Mouse (Mus musculus) stomach, postnatal 0 days (tissue): Measurements from ENCODE around the gene Gm45062. TPM values are rescaled to one million over a fixed set of nuclear protein-coding genes. Genes with fewer than 3 reads are reported as not detected.

Experiments
- ATAC-seq: fragments of 200-750 bp; cut with Nextera tagmentation; 2 replicates; pipeline ENCODE4 v1.8.0; 2017; ENCODE audit not compliant: low FRiP score, low TSS enrichment
- DNase-seq: peaks from one replicate; pipeline ENCODE4 v3.0.0-alpha.2; 2016; ENCODE audit warnings: low spot score
- H3K27ac ChIP-seq: fragments of 300-500 bp; sonication (generic); replicated peaks from 2 replicates; pipeline ENCODE4 v1.5.1; 2014; ENCODE audit warnings: mild to moderate bottlenecking, control low read depth
- H3K27me3 ChIP-seq: fragments of 300-500 bp; sonication (generic); 2 replicates; pipeline ENCODE4 v1.6.1; 2014; ENCODE audit warnings: low read length; ENCODE audit not compliant: control insufficient read depth, insufficient read depth
- H3K36me3 ChIP-seq: fragments of 300-500 bp; sonication (generic); 2 replicates; pipeline ENCODE4 v1.6.1; 2014; ENCODE audit warnings: low read length, mixed read lengths; ENCODE audit not compliant: control insufficient read depth, insufficient read depth
- H3K4me1 ChIP-seq: fragments of 300-500 bp; sonication (generic); replicated peaks from 2 replicates; pipeline ENCODE4 v1.6.1; 2014; ENCODE audit warnings: antibody characterized with exemption; ENCODE audit not compliant: control insufficient read depth, insufficient read depth
- H3K4me2 ChIP-seq: fragments of 300-500 bp; sonication (generic); replicated peaks from 2 replicates; pipeline ENCODE4 v1.6.1; 2014; ENCODE audit warnings: low read depth, mild to moderate bottlenecking, control low read depth, moderate library complexity
- H3K4me3 ChIP-seq: fragments of 300-500 bp; sonication (generic); 2 replicates; pipeline ENCODE4 v1.5.1; 2014; ENCODE audit warnings: low read depth, low read length, control low read depth
- H3K9ac ChIP-seq: fragments of 300-500 bp; sonication (generic); 2 replicates; pipeline ENCODE4 v1.6.1; 2014; ENCODE audit warnings: mild to moderate bottlenecking, low read length, control low read depth, mixed read lengths
- H3K9me3 ChIP-seq: fragments of 300-500 bp; sonication (generic); 2 replicates; pipeline ENCODE4 v1.6.1; 2016; ENCODE audit warnings: low read length; ENCODE audit not compliant: control insufficient read depth
- CTCF ChIP-seq: IDR thresholded peaks from 2 replicates; pipeline ENCODE4 v1.5.1; 2016; ENCODE audit warnings: antibody characterized with exemption, low read depth, mild to moderate bottlenecking, moderate library complexity
- EP300 ChIP-seq: optimal IDR thresholded peaks from 2 replicates; pipeline ENCODE3; 2016; ENCODE audit warnings: antibody characterized with exemption
- WGBS: fragments of 180-500 bp; shearing (Covaris S2); extraction: QIAGEN DNeasy Blood & Tissue Kit; methylation state at CpG from one replicate; pipeline ENCODE4 v1.1.7; 2014; 5-methylcytosine and 5-hydroxymethylcytosine counted together
- polyA plus RNA-seq: library from polyadenylated mRNA; unstranded; fragments of >200 nt; fragmentation: Nextera tagmentation; extraction: Ambion mirVana; gene quantifications from 2 replicates; pipeline ENCODE4 v1.2.1, GENCODE M21; 2015

Gm45062 gene
- polyA plus RNA-seq, 1 experiment from 2014 or later = 1.9 TPM

DNA sequence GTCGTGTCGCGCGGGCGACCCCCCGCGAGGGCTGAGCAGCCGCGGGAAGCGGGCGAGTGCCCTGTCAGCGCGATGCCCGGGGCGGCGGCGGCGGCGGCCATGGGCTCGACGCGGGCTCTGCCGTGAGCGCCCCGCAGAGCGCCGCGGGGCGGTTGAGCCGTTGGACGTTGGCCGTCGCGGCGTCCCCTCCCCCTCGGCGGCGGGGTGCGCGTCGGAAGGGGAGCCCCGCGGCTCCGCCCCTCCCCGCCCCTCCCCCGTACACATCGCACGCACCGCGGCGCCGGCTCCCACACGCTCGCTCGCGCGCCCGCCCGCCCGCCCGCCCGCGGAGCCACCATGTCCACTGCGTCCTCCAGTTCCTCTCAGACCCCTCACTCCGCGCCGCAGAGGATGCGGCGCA is 250.3 kb downstream of the Gm45062 start, which contains the start of gene Glcci1:
Gene Glcci1 (plus strand): TSS at position 50 of the 400 bp plus-strand sequence.
- 0% methylated on average over 5 of the region's 69 CpGs for WGBS
- H3K9me3 ChIP-seq = no peaks in the 10 kb centered on the region
- no peaks in the 10 kb centered on the region for H3K27me3 ChIP-seq
- peak within 1 kb of the TSS; percentile 91 for H3K9ac ChIP-seq
- H3K4me2 ChIP-seq = peak within 1 kb of the TSS; percentile 76
- no peaks in the 10 kb centered on the region for H3K4me1 ChIP-seq
- TF ChIP-seq CTCF (no peak), EP300 (no peak)
- peak; percentile 78 for ATAC-seq
- peak within 1 kb of the TSS; percentile 89 for H3K4me3 ChIP-seq
- H3K27ac ChIP-seq = peak within 1 kb of the TSS; percentile 99
- peak; percentile 85 for DNase-seq
- H3K36me3 ChIP-seq = no peaks in the 10 kb centered on the region

GRCm38 (mm10) chr6:8509961-8510863 is 251.0 kb downstream of the Gm45062 start:
- Histone ChIP-seq H3K36me3 (no peaks in the 10 kb centered on the region), H3K27ac (peak overlapping the region; percentile 99), H3K27me3 (no peaks in the 10 kb centered on the region), H3K9ac (peak overlapping the region; percentile 91), H3K4me2 (peak overlapping the region; percentile 76), H3K9me3 (no peaks in the 10 kb centered on the region), H3K4me1 (no peaks in the 10 kb centered on the region), H3K4me3 (peak overlapping the region; percentile 89)
- DNase-seq (peak; percentile 69), ATAC-seq (peak; percentile 31)
- TF ChIP-seq EP300 = no peak
- TF ChIP-seq CTCF = no peak
- 0% methylated on average over 46 of the region's 73 CpGs for WGBS

DNA sequence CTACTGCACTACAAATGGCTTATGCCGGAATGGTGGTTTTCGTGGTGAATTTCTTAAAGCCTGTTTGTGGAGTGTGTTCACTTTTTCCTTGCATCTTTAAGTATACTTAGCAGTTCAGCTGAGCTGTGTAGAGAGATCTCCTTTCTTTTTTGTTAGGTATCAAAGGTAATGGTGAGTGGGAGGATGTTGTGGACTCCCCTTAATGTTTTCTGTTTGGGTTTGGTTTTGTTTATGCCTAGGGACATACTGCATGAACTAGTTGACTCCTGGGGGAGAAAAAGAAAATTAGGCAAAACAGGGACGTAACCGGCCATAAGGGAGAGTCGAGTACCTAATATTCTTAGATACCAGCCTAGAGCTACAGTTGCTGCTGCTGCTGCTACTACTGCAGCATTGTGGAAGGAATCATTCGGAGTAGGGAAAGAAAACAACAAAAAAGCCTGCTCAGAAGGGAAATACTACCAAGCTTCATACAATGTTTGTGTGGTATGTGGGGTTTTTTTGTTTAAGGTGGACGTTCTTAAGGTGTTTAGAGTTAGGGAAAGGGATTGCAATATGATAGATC is 251.7 kb downstream of the Gm45062 start:
- Histone ChIP-seq H3K9me3 (no peaks in the 10 kb centered on the region), H3K36me3 (no peaks in the 10 kb centered on the region), H3K4me2 (peak overlapping the region; percentile 76), H3K9ac (peak overlapping the region; percentile 91), H3K4me3 (peak overlapping the region; percentile 89), H3K4me1 (no peaks in the 10 kb centered on the region), H3K27me3 (no peaks in the 10 kb centered on the region), H3K27ac (no peak overlapping the region)
- ATAC-seq = no peak
- no peak for DNase-seq
- TF ChIP-seq CTCF (no peak), EP300 (no peak)
- WGBS = 8% methylated on average over 7 of the region's 7 CpGs

- no peaks in the 10 kb centered on the region for H3K4me1 ChIP-seq
- TF ChIP-seq CTCF (no peak), EP300 (no peak)
- no peaks in the 10 kb centered on the region for H3K36me3 ChIP-seq
- H3K9ac ChIP-seq = peak overlapping the region; percentile 91; the same call in 1 of the 2 replicates
- no peak for ATAC-seq
- WGBS = 20% methylated on average over 3 of the region's 3 CpGs
- no peak overlapping the region for H3K27ac ChIP-seq
- H3K4me3 ChIP-seq = peak overlapping the region; percentile 89
- H3K27me3 ChIP-seq = no peaks in the 10 kb centered on the region
- no peaks in the 10 kb centered on the region for H3K9me3 ChIP-seq
- no peak for DNase-seq
- peak overlapping the region; percentile 76 for H3K4me2 ChIP-seq
Measured at GRCm38 (mm10) chr6:8511447-8511846, 252.2 kb downstream of the Gm45062 start.

GRCm38 (mm10) chr6:8512416-8512815 is 253.2 kb downstream of the Gm45062 start:
- ATAC-seq (no peak), DNase-seq (no peak)
- no peaks in the 10 kb centered on the region for H3K4me1 ChIP-seq
- H3K9ac ChIP-seq = 0 out of 2 replicates have a peak overlapping the region, but pooled peaks have one; percentile 8
- WGBS = 32% methylated on average over 8 of the region's 8 CpGs
- no peak overlapping the region for H3K27ac ChIP-seq
- H3K4me3 ChIP-seq = peak overlapping the region; percentile 14; the same call in 1 of the 2 replicates
- H3K4me2 ChIP-seq = peak overlapping the region; percentile 76
- no peaks in the 10 kb centered on the region for H3K9me3 ChIP-seq
- no peaks in the 10 kb centered on the region for H3K36me3 ChIP-seq
- no peak for TF ChIP-seq CTCF
- TF ChIP-seq EP300 = no peak
- no peaks in the 10 kb centered on the region for H3K27me3 ChIP-seq
